Mouse (Mus musculus): ENCODE results near the gene Csf2rb2. TPM values are rescaled to one million over a fixed set of nuclear protein-coding genes. Genes with fewer than 3 reads are reported as not detected.
"Not testable (repeated sequence)": the region's sequence is repeated elsewhere in the genome, so short reads cannot be mapped to it uniquely, and the experiment has no call there.

The Csf2rb2 gene
- polyA plus RNA-seq, 1 experiment from 2014 or later: 1.9 TPM

- no peaks in the 10 kb centered on the region for H3K36me3 ChIP-seq (ENCODE audit: control insufficient read depth, insufficient read depth)
- H3K9ac ChIP-seq (ENCODE audit: low read depth, low read length): no peak overlapping the region
- WGBS (ENCODE audit: insufficient replicate concordance): 86% methylated on average over 4 of the region's 4 CpGs
- H3K4me2 ChIP-seq (ENCODE audit: low read depth, low read length): no peak overlapping the region
- no peaks in the 10 kb centered on the region for H3K9me3 ChIP-seq (replicated peaks; ENCODE audit: control insufficient read depth, low read length)
- ATAC-seq (ENCODE audit: low read depth): no peak
- no peak overlapping the region for H3K27ac ChIP-seq (ENCODE audit: low read length)
- H3K4me1 ChIP-seq (ENCODE audit: control insufficient read depth, low read depth, low read length): no peaks in the 10 kb centered on the region
- no peaks in the 10 kb centered on the region for H3K27me3 ChIP-seq (ENCODE audit: control insufficient read depth, insufficient read depth, low read depth, low read length)
- H3K4me3 ChIP-seq (ENCODE audit: low read depth, low read length): no peak overlapping the region
These were observed 2.8 kb downstream of the Csf2rb2 start for GRCm38 (mm10) chr15:78302718-78303117.

- no peaks in the 10 kb centered on the region for H3K36me3 ChIP-seq (ENCODE audit: control insufficient read depth, insufficient read depth)
- H3K9me3 ChIP-seq (replicated peaks; ENCODE audit: control insufficient read depth, low read length): no peaks in the 10 kb centered on the region
- no peaks in the 10 kb centered on the region for H3K27me3 ChIP-seq (ENCODE audit: control insufficient read depth, insufficient read depth, low read depth, low read length)
- no peak overlapping the region for H3K4me3 ChIP-seq (ENCODE audit: low read depth, low read length)
- H3K27ac ChIP-seq (ENCODE audit: low read length): no peak overlapping the region
- no peaks in the 10 kb centered on the region for H3K4me1 ChIP-seq (ENCODE audit: control insufficient read depth, low read depth, low read length)
- ATAC-seq (ENCODE audit: low read depth): no peak
- no peak overlapping the region for H3K4me2 ChIP-seq (ENCODE audit: low read depth, low read length)
- no peak overlapping the region for H3K9ac ChIP-seq (ENCODE audit: low read depth, low read length)
These were observed 4.7 kb downstream of the Csf2rb2 start for GRCm38 (mm10) chr15:78300773-78301172.

GRCm38 (mm10) chr15:78299641-78300040 is 5.9 kb downstream of the Csf2rb2 start:
- no peaks in the 10 kb centered on the region for H3K9me3 ChIP-seq (replicated peaks; ENCODE audit: control insufficient read depth, low read length)
- H3K9ac ChIP-seq (ENCODE audit: low read depth, low read length): no peak overlapping the region
- H3K27me3 ChIP-seq (ENCODE audit: control insufficient read depth, insufficient read depth, low read depth, low read length): no peaks in the 10 kb centered on the region
- no peaks in the 10 kb centered on the region for H3K4me1 ChIP-seq (ENCODE audit: control insufficient read depth, low read depth, low read length)
- H3K4me2 ChIP-seq (ENCODE audit: low read depth, low read length): no peak overlapping the region
- no peak overlapping the region for H3K27ac ChIP-seq (ENCODE audit: low read length)
- WGBS (ENCODE audit: insufficient replicate concordance): 24% methylated on average over 3 of the region's 3 CpGs
- no peaks in the 10 kb centered on the region for H3K36me3 ChIP-seq (ENCODE audit: control insufficient read depth, insufficient read depth)
- H3K4me3 ChIP-seq (ENCODE audit: low read depth, low read length): no peak overlapping the region
- ATAC-seq (ENCODE audit: low read depth): no peak

GRCm38 (mm10) chr15:78298558-78298957 is 7.0 kb downstream of the Csf2rb2 start:
- Histone ChIP-seq H3K4me1 (ENCODE audit: control insufficient read depth, low read depth, low read length) (no peaks in the 10 kb centered on the region), H3K4me2 (ENCODE audit: low read depth, low read length) (no peak overlapping the region), H3K27me3 (ENCODE audit: control insufficient read depth, insufficient read depth, low read depth, low read length) (no peaks in the 10 kb centered on the region), H3K36me3 (ENCODE audit: control insufficient read depth, insufficient read depth) (no peaks in the 10 kb centered on the region), H3K9ac (ENCODE audit: low read depth, low read length) (no peak overlapping the region), H3K4me3 (ENCODE audit: low read depth, low read length) (no peak overlapping the region), H3K9me3 (replicated peaks; ENCODE audit: control insufficient read depth, low read length) (no peaks in the 10 kb centered on the region), H3K27ac (ENCODE audit: low read length) (no peak overlapping the region)
- ATAC-seq (ENCODE audit: low read depth): no peak
- WGBS (ENCODE audit: insufficient replicate concordance): 56% methylated on average over 1 of the region's 1 CpGs

- no peaks in the 10 kb centered on the region for H3K9me3 ChIP-seq (replicated peaks; ENCODE audit: control insufficient read depth, low read length)
- 59% methylated on average over 4 of the region's 4 CpGs for WGBS (ENCODE audit: insufficient replicate concordance)
- no peaks in the 10 kb centered on the region for H3K4me1 ChIP-seq (ENCODE audit: control insufficient read depth, low read depth, low read length)
- H3K9ac ChIP-seq (ENCODE audit: low read depth, low read length): no peak overlapping the region
- H3K36me3 ChIP-seq (ENCODE audit: control insufficient read depth, insufficient read depth): no peaks in the 10 kb centered on the region
- no peak overlapping the region for H3K27ac ChIP-seq (ENCODE audit: low read length)
- no peak for ATAC-seq (ENCODE audit: low read depth)
- H3K4me2 ChIP-seq (ENCODE audit: low read depth, low read length): no peak overlapping the region
- no peak overlapping the region for H3K4me3 ChIP-seq (ENCODE audit: low read depth, low read length)
- no peaks in the 10 kb centered on the region for H3K27me3 ChIP-seq (ENCODE audit: control insufficient read depth, insufficient read depth, low read depth, low read length)
These were observed 11.8 kb downstream of the Csf2rb2 start for GRCm38 (mm10) chr15:78293716-78294115.

- 10% methylated on average over 2 of the region's 2 CpGs for WGBS (ENCODE audit: insufficient replicate concordance)
- H3K4me1 ChIP-seq (ENCODE audit: control insufficient read depth, low read depth, low read length); H3K4me3 ChIP-seq (ENCODE audit: low read depth, low read length); H3K27me3 ChIP-seq (ENCODE audit: control insufficient read depth, insufficient read depth, low read depth, low read length); H3K36me3 ChIP-seq (ENCODE audit: control insufficient read depth, insufficient read depth); H3K9me3 ChIP-seq (replicated peaks; ENCODE audit: control insufficient read depth, low read length); H3K9ac ChIP-seq (ENCODE audit: low read depth, low read length); H3K27ac ChIP-seq (ENCODE audit: low read length); H3K4me2 ChIP-seq (ENCODE audit: low read depth, low read length): not testable (repeated sequence)
- ATAC-seq (ENCODE audit: low read depth): peak; percentile 30
These were observed 12.3 kb downstream of the Csf2rb2 start for GRCm38 (mm10) chr15:78293228-78293627.

GRCm38 (mm10) chr15:78289775-78290174 is 15.7 kb downstream of the Csf2rb2 start:
- H3K4me2 ChIP-seq (ENCODE audit: low read depth, low read length); H3K9me3 ChIP-seq (replicated peaks; ENCODE audit: control insufficient read depth, low read length); H3K36me3 ChIP-seq (ENCODE audit: control insufficient read depth, insufficient read depth); H3K4me1 ChIP-seq (ENCODE audit: control insufficient read depth, low read depth, low read length); H3K27ac ChIP-seq (ENCODE audit: low read length); H3K4me3 ChIP-seq (ENCODE audit: low read depth, low read length); H3K27me3 ChIP-seq (ENCODE audit: control insufficient read depth, insufficient read depth, low read depth, low read length); H3K9ac ChIP-seq (ENCODE audit: low read depth, low read length); ATAC-seq (ENCODE audit: low read depth): not testable (repeated sequence)
- WGBS (ENCODE audit: insufficient replicate concordance): 43% methylated on average over 4 of the region's 5 CpGs

- Histone ChIP-seq H3K9me3 (replicated peaks; ENCODE audit: control insufficient read depth, low read length) (no peaks in the 10 kb centered on the region), H3K9ac (ENCODE audit: low read depth, low read length) (no peak overlapping the region), H3K4me2 (ENCODE audit: low read depth, low read length) (no peak overlapping the region), H3K27me3 (ENCODE audit: control insufficient read depth, insufficient read depth, low read depth, low read length) (no peaks in the 10 kb centered on the region), H3K4me1 (ENCODE audit: control insufficient read depth, low read depth, low read length) (no peaks in the 10 kb centered on the region), H3K4me3 (ENCODE audit: low read depth, low read length) (no peak overlapping the region), H3K27ac (ENCODE audit: low read length) (no peak overlapping the region), H3K36me3 (ENCODE audit: control insufficient read depth, insufficient read depth) (no peaks in the 10 kb centered on the region)
- WGBS (ENCODE audit: insufficient replicate concordance): 55% methylated on average over 5 of the region's 5 CpGs
- no peak for ATAC-seq (ENCODE audit: low read depth)
These were observed 17.6 kb downstream of the Csf2rb2 start for GRCm38 (mm10) chr15:78287941-78288340.

- H3K9me3 ChIP-seq (replicated peaks; ENCODE audit: control insufficient read depth, low read length): no peaks in the 10 kb centered on the region
- no peak for ATAC-seq (ENCODE audit: low read depth)
- no peak overlapping the region for H3K27ac ChIP-seq (ENCODE audit: low read length)
- peaks cover 6% of the 10 kb centered on the region for H3K4me1 ChIP-seq (ENCODE audit: control insufficient read depth, low read depth, low read length)
- no peaks in the 10 kb centered on the region; the same call in 1 of the 2 replicates for H3K27me3 ChIP-seq (ENCODE audit: control insufficient read depth, insufficient read depth, low read depth, low read length)
- no peak overlapping the region for H3K4me2 ChIP-seq (ENCODE audit: low read depth, low read length)
- H3K9ac ChIP-seq (ENCODE audit: low read depth, low read length): no peak overlapping the region
- no peak overlapping the region for H3K4me3 ChIP-seq (ENCODE audit: low read depth, low read length)
- WGBS (ENCODE audit: insufficient replicate concordance): 19% methylated on average over 2 of the region's 2 CpGs
- no peaks in the 10 kb centered on the region for H3K36me3 ChIP-seq (ENCODE audit: control insufficient read depth, insufficient read depth)
These were observed 27.2 kb downstream of the Csf2rb2 start for GRCm38 (mm10) chr15:78278308-78278707.

- peaks cover 2% of the 10 kb centered on the region; the same call in 1 of the 2 replicates for H3K9me3 ChIP-seq (replicated peaks; ENCODE audit: control insufficient read depth, low read length)
- H3K4me3 ChIP-seq (ENCODE audit: low read depth, low read length): no peak overlapping the region
- no peaks in the 10 kb centered on the region for H3K36me3 ChIP-seq (ENCODE audit: control insufficient read depth, insufficient read depth)
- no peak overlapping the region for H3K9ac ChIP-seq (ENCODE audit: low read depth, low read length)
- no peaks in the 10 kb centered on the region; the same call in 1 of the 2 replicates for H3K27me3 ChIP-seq (ENCODE audit: control insufficient read depth, insufficient read depth, low read depth, low read length)
- H3K4me2 ChIP-seq (ENCODE audit: low read depth, low read length): no peak overlapping the region
- peak; percentile 57 for ATAC-seq (ENCODE audit: low read depth)
- peak overlapping the region; percentile 24; the same call in 1 of the 2 replicates for H3K27ac ChIP-seq (ENCODE audit: low read length)
- peaks cover 38% of the 10 kb centered on the region for H3K4me1 ChIP-seq (ENCODE audit: control insufficient read depth, low read depth, low read length)
These were observed 34.3 kb downstream of the Csf2rb2 start for GRCm38 (mm10) chr15:78271208-78271607.
